Mouse (Mus musculus) T-cell, adult 2 months (primary cell): ENCODE measurements at regions not wholly inside any gene's neighbourhood (a gene's known extent, or its start where the extent isn't known, plus 50 kb on each side); places are given as distances from the start of the nearest gene placed in this dataset.

Source experiments
- DNase-seq: peaks from one replicate; pipeline ENCODE4 v3.0.0; 2022; ENCODE audit warnings: low spot score

DNA sequence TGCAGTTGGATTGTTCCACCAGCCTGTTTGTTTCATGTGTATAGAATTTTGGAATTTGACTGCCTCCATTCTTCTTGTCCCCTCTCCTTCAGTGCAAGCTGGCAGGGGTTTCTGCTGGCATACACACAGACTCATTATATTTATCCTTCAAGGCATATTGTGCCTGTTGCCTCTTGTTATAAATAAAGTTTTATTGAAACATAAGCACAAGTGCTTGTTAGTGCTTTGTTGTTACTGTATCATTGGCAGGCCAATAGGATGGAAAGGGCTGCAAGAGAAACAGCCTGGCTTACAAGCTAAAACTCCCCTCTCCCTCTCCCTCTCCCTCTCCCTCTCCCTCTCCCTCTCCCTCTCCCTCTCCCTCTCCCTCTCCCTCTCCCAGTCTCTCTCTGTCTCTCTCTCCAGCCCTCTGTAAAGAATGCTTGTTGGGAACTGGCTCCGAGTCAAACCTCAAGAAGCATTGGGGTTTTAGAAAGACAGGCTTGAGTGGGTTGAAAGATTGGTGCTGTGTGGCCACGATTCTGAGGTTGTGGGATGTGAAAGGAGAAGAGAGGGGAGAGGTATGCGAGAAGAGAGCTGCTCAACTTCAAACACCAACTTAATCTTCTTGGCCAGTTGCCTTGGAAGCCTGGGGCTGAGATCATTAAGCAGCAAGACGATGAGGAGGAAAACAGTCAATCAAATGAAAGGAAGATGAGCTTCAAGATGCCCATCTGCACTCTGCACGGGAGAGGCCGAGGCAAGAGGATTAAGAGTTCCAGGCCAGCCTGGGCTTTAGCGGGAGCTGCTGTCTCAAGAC, 258.1 kb upstream of the Prok2 start:
- DNase-seq: no peak

DNA sequence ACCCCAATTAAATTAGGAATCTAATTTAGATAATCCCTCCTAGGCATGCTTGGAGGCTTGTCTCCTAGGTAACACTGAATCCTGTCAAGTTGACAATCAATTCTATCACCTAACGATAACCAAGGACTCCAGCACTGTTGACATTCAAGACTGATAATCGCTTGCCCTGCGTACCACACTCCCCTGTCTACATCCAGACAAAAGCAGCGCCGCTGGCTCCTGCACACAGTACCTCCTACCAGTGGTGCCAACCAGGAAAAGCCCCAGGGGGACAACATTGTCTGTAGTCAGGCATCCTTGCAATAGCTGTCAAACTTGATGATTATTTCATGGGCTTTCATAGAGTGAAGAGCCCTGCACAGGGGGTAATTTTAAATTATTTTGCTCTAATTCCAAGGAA, 253.4 kb upstream of the Prok2 start:
- no peak for DNase-seq

DNA sequence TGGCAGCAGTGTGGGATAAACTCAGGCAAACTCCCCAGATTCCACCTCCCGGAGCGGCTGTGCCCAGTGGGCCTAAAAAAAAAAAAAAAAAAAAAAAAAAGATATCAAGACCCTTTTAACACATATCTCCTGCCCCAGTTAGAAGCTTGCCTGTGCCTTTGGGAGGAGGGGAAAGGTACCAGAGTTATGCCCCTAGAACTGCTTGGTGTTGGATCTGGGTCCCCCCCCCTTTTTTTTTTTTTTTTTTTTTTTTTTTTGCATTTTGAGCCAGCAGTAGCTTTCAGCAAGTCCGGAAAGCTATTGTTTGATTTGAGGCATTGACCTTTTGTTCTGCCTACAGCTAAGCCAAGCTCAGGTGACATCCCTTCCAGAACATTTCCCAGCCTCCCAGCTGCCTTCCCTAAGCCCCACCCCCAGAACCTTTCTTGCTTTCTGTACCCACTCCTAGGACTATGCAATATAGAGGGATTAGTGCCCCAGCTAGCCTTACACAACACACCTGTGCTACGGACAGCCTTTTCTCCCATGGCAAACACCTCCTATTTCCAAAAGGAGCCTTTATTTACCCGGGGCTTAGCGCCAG, 252.1 kb upstream of the Prok2 start:
- DNase-seq: no peak

DNA sequence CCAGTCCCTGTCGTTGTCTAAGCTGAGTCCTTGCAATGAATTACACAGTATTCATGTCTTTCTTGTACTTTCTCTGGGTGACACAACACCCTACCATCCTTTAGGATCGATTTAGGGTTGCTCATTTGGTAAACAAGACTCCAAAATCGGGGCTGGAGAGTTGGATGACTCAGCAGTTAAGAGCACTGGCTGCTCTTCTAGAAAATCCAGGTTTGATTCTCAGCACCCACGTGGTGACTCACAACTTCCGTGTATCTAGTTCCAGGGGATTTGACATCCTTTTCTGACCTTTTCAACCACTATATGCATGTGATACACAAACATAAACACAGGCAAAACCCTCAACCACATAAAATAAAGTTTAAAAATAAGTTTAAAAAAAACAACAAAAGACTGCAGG, 250.0 kb upstream of the Prok2 start:
- DNase-seq: no peak

DNA sequence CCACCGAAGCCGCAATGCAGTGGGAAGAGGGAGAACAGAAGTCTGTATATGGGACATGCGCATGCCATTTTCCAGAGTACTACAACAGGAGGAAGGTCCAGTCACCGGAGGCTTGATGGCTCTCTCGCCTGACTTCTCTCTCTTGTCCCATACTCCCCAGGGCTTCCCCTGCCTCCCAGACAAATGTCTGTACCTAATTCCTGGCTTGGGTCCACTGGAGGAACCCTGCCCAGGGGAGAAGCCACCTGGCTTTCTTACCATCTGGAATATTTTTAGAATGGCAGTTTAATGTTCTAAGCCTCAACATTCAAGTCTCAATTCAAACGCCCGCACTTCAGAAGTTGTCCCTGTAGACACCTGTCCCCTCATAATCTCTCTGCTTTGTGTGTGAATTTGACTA, 249.3 kb upstream of the Prok2 start:
- DNase-seq: no peak

DNA sequence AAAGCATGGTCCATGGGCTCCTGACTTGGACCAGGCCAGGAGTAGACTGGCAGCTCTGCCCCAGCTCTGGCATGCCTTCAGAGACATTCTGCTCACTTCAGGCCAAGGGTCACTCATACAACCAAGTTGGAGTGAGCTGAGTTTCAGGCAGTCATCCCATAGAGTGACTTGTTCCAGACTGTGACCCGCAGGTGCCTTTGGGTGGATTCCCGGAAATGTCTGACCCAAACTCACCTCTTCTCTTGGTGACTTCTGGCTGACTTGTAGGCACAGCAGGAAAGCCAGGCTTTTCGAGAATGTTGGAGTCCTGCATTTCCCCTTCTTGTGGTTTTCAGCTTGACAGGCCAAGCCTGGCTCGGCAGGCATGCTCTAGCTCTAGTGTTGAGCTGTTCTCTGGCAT, 248.3 kb upstream of the Prok2 start:
- no peak for DNase-seq

DNA sequence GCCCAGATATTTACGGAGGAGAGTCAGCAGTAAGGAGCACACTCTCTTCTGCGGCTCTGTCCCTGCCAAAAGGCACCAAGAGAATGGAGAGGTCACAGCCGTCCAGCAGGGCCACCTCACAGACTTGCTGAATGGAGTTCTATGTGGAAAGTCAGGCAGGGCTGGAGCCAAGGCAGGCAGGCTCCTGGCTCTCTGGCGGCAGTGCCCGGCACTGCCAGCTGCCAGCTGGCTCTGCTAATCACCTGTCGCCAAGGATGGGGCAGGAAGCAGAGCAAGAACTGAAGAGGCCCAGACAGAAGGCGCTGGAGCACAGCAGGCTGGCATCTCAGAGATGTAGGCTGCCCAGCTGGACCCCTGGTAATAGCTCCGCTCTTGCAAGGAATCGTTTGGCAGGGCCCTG, 245.2 kb upstream of the Prok2 start:
- no peak for DNase-seq

DNA sequence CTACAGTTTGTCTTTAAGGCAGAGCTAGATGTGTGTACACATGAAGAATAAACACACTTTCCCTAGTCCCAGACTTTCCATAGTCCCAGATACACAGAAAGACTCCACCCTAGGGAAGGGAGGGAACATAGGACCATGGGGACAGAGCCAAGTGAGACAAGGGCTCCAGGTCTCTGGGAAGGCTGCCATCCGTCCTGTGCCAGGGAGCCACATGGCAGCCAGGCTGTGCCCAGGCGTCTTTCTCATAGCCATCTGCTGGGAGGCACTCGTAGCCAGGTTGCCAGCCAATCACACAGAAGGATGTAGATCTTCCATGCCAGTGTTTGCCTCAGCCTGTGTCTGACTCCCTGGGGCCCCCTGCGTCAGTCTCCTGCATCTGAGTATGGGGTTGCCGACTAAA, 242.7 kb upstream of the Prok2 start:
- no peak for DNase-seq

DNA sequence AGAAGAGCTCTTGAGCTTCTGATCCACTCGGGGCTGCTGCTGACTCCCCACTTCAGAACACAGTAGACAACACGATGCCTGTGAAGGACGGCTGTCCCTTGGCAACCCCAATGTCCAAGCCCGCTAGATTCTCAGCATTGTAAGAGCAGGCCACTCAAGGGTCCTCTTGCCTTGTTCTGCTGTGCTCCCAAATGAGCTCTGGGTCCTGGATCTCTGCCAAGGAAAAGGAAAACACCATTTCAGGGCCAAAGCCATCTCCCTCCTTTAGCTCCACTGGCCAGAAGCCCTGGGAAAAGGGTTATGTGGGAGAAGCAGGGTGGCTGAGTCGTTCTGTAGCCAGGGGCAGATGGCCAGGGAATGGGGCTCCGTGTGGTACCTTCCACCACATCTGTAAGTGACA, 241.3 kb upstream of the Prok2 start:
- DNase-seq: no peak

DNA sequence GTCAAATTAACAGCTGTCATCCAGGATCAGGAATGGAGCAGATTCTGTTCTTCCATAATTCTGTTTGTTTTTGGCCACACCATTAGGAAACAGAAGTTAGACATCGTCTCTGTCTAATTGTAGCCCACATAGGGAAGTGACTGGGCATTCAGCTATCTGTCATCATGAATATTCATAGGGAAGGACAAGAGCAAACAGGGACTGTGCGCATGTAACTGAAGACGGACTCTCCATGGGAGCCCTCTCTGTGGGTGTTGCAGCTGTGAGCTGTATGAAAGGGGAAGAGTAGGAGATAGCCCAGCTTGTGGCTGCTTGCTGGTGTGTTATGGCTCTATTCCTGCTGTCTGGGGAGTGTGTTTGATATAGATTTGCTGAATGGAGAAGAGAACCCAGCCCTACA, 238.3 kb upstream of the Prok2 start:
- DNase-seq: no peak

DNA sequence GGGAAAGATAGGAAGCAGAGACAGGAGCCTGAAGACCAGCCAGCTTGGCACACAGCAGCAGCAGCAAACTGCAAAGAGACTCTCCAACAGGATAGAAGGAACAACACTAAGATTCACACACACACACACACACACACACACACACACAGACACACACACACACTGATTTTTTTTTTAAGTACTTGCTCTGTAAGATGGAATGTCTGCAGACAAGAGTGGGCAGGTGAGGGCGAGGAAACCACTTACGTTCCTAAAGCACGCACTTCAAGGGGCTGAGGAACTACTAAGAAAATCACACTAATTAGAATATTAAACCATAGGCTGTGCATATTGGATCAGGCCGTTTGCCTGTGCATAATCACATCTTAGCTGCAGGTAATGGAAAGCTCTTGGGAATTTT, 237.8 kb upstream of the Prok2 start:
- DNase-seq: no peak

DNA sequence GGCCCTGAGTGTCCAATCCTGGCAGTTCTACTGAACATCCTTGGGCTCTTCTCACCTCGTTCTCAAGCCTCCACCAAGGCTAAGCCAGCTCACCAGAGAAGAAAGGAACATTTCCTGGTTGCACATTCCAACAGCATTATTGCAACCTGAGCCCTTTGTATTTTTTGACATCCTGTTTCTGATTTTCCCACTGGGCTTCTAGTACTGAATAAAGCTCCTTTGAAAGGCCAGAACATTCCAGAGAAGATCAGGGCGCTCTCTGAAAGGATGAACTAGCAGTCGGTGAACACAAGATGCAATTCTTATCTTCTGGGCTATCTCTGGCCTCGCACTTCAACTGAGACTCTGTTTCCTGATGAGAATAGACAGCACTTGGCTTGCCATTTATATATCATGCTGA, 233.2 kb upstream of the Prok2 start:
- no peak for DNase-seq

DNA sequence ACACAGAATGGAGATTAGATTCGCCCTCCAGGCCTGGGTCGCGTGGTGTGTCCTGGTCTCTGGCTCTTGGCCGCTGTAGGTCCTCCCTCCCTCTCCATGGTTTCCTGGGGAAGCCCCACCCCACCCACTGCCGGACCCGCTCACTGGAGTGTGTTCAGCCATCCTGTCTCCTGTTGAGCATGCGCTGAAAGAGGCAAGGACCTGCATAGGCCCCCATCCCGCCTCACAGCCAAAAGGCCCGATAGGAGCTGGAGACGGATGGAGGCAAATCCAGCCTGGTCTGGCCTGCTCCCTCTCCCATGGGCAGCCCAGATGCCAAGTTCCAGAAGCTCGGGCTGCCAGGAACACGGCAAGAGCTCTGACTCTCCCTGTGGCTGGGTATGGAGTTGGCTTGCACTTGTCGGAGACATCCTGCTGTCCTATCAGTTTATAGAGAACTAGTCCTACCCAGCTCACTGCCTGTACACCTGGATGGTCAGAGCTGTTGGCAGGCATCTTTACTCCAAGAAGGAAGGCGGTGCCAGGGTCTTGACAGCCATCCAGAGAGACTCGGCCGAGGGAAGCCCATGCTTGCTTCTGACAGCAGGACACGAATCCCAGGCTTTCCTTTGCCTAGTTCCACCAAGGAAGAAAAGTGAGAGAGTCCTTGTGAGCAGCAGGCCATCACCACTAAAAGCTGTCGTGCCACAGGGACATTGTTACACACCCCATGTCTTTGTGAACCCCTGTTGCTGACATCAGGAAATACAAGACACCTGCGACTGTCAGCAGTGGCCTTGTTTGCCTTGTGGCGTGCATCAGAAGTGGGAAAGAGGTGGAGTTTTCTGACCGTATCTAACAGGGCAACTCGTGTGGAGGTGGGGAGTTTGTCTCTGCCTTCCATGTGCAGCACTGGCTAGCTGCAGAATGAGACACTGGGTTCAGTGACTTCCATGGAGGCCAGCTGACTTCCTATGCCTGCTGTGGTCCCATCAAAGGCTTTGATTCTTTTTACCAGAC, 228.9 kb upstream of the Prok2 start:
- no peak for DNase-seq

DNA sequence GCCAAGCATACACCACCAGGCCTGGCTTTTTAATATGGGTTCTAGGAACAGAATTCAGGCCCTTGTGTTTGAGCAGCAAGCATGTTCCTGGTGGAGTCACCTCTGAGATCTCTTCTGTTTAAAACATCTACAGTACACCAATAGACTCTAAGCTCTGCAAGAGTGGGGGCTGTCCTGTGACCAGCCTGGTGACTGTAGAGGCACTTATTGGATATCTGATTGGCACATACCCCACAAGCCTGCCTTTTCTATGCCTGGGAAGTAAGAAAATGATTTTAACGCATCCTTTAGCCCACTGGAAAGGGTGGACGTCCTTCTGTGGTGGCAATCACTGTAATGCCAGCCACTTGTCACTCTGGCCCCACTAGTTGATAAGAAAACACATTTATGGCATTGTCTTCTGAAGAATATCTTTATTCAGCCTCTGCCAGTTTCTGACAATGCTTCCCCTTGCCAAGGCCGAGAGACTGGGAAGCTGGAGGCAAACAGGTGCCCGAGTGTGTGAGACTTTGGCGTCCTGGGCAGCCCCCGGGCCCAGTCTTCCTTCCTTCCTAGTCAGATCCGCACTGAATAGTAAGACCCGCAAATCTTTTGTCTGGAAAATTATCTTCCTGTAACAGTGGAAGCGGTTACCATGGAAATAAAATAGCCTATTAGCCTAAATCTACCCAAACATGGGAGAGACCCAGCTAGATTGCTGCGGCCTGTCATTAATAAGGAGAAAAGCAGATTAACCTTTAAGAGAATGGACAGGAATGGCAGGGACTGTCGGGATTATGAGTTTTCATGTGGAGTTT, 228.0 kb upstream of the Prok2 start:
- no peak for DNase-seq

DNA sequence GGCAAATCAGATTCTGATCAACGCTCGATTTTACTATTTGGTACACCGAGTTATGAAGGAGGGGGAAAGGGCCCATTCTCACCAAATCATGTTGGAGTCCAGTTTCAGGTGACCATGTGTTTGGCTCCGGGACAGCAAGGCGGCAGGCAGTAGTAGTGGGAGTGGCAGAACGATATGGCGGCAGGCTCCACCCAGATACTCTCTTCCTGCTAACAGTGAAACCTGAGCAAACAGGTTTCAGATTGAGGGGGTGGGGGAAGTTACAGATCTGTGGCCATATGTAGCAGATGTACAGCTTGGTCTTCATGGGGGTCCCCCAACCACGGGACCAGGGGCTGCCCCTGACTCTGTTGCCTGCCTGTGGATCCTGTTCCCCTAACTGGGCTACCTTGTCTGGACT, 224.6 kb upstream of the Prok2 start:
- no peak for DNase-seq

DNA sequence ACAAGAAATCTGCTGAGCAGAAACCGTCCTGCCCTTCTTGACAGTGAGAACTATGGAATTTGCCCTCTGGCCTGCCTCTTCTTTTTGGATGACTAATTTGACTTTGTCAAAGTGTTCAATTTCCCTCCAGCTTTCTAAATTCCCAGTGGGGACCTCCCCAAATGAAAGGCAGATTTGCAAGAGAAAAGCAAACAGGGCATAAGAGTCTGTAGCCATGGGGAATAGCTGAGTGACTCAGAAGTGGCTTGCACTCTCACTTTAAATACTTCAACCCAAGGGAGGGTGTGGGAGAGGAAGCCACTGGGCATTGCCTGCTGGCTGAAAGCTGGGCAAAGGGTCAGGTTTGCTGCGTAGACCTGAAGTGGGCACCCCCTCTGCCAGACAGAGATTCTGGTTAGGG, 220.7 kb upstream of the Prok2 start:
- no peak for DNase-seq

DNA sequence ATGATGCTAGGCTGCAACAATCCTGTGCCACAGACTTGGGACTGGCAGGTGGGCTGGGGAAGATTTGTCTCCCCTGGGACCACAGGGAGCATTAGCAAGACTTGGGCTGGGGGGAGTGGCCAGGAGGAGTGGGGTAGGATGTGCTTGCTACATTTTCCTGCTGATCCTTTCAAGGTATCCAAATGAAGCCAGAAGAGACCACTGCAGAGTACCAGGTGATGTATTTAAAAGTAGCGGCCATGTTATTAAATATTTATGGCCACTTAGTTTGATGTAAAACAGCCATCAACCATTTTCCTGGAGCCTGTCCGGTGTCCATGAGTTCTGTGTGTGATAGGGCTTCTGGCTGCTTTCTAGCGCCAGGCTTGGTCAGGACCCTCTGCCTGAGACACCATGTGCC, 220.3 kb upstream of the Prok2 start:
- DNase-seq: no peak

DNA sequence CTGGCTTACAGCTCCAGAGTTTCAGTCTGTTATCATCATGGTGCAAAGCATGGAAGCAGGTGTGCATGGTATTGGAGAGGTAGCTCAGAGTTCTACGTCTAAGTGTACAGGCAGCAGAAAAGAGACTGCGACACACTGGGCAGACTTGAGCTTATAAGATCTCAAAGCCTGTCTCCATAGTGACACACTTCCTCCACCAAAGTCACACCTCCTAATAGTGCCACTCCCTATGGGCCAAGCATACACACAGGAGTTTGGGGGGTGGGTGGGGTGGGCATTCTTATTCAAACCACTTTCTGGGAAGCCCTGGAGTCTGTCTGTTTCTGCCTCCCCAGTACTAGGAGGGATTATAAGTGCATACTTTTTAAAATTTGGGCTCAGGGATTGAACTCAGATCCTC, 219.5 kb upstream of the Prok2 start:
- no peak for DNase-seq

DNA sequence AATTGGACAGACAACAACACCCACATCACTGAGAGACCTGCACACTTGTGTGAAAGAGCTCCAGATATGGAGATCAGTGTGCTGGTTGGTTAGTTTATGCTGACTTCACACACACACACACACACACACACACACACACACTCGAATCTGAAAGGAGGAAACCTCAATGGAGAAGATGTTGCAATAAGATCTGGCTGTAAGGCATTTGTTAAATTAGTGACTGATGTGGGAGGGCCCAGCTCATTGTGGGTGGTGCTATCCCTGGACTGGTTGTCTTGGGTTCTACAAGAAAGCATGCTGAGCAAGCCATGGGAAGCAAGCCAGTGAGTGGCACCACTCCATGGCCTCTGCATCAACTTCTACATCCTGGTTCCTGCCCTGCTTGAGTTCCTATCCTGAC, 216.8 kb upstream of the Prok2 start:
- no peak for DNase-seq

DNA sequence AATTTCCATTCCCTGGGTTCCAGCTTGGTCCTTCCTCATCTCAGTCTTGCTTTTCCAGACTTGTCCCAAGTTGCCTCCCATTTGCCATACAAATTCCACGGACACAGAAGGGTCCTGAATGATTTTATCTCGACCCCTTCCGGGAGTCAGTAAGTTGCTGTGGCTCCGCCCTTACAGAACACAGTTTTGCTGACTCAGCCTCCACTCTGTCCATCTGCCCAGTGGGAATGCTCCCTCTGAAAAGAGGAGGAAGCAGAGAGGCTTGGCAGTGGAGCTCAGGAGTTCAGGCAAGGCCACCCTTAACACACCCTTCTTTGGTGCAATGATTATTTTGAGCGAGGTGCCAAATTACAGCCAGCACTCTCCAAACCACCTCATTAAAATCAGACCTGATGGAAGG, 213.9 kb upstream of the Prok2 start:
- DNase-seq: no peak

DNA sequence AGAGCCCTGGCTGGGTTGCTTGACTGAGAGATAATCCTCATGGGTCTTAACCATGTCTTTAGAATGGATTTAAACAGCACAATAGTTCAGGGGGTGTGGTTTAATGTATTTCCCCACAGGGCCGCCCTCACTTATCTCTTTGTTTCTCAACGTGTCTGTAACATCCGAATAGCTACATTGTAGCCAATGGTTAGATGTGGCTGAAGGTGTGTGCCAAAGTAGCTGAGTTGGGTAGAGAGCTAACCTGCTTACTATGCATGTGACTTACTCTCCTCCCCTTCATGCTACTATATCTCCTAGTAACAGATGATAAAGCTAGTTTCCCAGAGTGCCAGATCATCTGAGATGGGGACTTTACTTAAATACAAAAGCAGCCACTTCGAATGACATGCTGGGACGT, 213.2 kb upstream of the Prok2 start:
- DNase-seq: no peak

DNA sequence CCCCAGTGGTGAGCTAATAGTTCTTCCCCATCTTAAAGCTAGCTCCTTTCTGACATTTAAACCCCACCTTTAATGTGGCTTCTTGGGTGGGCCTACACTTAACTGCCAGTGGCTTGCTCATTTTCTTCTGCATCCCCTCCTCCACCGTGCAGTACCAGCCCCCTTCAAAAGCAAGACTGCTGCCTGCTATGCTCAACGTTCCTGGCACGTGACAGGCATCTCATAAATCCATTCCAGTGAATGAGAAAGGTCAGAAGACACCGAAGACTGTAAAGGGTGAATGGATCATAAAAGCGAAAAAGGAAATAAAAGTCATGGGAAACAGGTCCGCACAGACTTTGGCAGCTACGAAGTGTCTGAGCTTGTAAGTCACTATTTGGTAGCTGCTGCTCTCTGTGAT, 212.8 kb upstream of the Prok2 start:
- DNase-seq: no peak
